8 mouse cellular contexts compared by ENCODE assay signal in genomic region chr3:90388726-90389510, GRCm38 (mm10). TPM values are rescaled to one million over a fixed set of nuclear protein-coding genes. Genes with fewer than 3 reads are reported as not detected.
DNase-seq lines count a peak whose midpoint lies in the region; ATAC-seq and TF ChIP-seq lines count a peak whose summit lies in the region.

No protein-coding gene starts in this region.

- H3K4me3 ChIP-seq in E14TG2a.4 (replicated peaks; ENCODE audit: low read length) = peak overlapping the region; percentile 89
- H3K4me3 ChIP-seq in heart, embryonic 15.5 days = peak overlapping the region; percentile 59
- H3K4me3 ChIP-seq in limb, embryonic 10.5 days = peak overlapping the region; percentile 67
- peak overlapping the region; percentile 54 for H3K4me3 ChIP-seq in midbrain, embryonic 11.5 days (ENCODE audit: low read depth, low read length)

- ATAC-seq in heart, embryonic 15.5 days (replicated peaks; ENCODE audit: insufficient number of reproducible peaks, insufficient read depth, low FRiP score, low read depth) = peak; percentile 47
- ATAC-seq in midbrain, embryonic 11.5 days (ENCODE audit: low FRiP score) = peak; percentile 76

- peaks cover 76% of the 10 kb centered on the region for H3K36me3 ChIP-seq in E14TG2a.4 (ENCODE audit: insufficient read depth, low read length)
- peaks cover 29% of the 10 kb centered on the region for H3K36me3 ChIP-seq in heart, embryonic 15.5 days
- peaks cover 71% of the 10 kb centered on the region for H3K36me3 ChIP-seq in limb, embryonic 10.5 days
- H3K36me3 ChIP-seq in midbrain, embryonic 11.5 days (ENCODE audit: control insufficient read depth, insufficient read depth, low read length) = peaks cover 19% of the 10 kb centered on the region

- peak overlapping the region; percentile 92 for H3K4me2 ChIP-seq in heart, embryonic 15.5 days
- peak overlapping the region; percentile 97 for H3K4me2 ChIP-seq in midbrain, embryonic 11.5 days

- no peak for TF ChIP-seq CTCF in E14TG2a.4 (conservative IDR thresholded peaks at IDR 0.05; ENCODE audit: low read length)

- H3K4me1 ChIP-seq in E14TG2a.4 (replicated peaks; ENCODE audit: low read depth, low read length) = peaks cover 82% of the 10 kb centered on the region
- H3K4me1 ChIP-seq in heart, embryonic 15.5 days (replicated peaks) = peaks cover 39% of the 10 kb centered on the region
- peaks cover 54% of the 10 kb centered on the region for H3K4me1 ChIP-seq in limb, embryonic 10.5 days
- H3K4me1 ChIP-seq in midbrain, embryonic 11.5 days (ENCODE audit: control insufficient read depth, insufficient read depth, low read length) = peaks cover 14% of the 10 kb centered on the region

- peak; percentile 22 for DNase-seq in cerebellum, adult 11 months
- DNase-seq in cerebellum, postnatal 4 days (ENCODE audit: low spot score in 2 of 2) = no peak
- DNase-seq in embryo, embryonic 9.5 days (ENCODE audit: extremely low spot score) = peak; percentile 82
- no peak for DNase-seq in limb, embryonic 10.5 days (ENCODE audit: low spot score)
- peak; percentile 94 for DNase-seq in midbrain, embryonic 11.5 days (ENCODE audit: low spot score, missing footprints)
- no peak for DNase-seq in layer of hippocampus, adult 9-10 months (ENCODE audit: low spot score)

- peak overlapping the region; percentile 70 for H3K27ac ChIP-seq in heart, embryonic 15.5 days
- H3K27ac ChIP-seq in limb, embryonic 10.5 days = peak overlapping the region; percentile 95
- H3K27ac ChIP-seq in midbrain, embryonic 11.5 days (ENCODE audit: low read depth, low read length) = peak overlapping the region; percentile 59

- WGBS in heart, embryonic 15.5 days = 4% methylated on average over 53 of the region's 53 CpGs
- WGBS in limb, embryonic 10.5 days = 3% methylated on average over 53 of the region's 53 CpGs
- 5% methylated on average over 49 of the region's 53 CpGs for WGBS in midbrain, embryonic 11.5 days

- no peaks in the 10 kb centered on the region for H3K9me3 ChIP-seq in E14TG2a.4 (ENCODE audit: low read length)
- no peaks in the 10 kb centered on the region for H3K9me3 ChIP-seq in heart, embryonic 15.5 days (replicated peaks)
- H3K9me3 ChIP-seq in limb, embryonic 10.5 days (replicated peaks) = no peaks in the 10 kb centered on the region
- no peaks in the 10 kb centered on the region for H3K9me3 ChIP-seq in midbrain, embryonic 11.5 days (ENCODE audit: control insufficient read depth, low read length)

- peaks cover 18% of the 10 kb centered on the region for H3K27me3 ChIP-seq in E14TG2a.4 (ENCODE audit: insufficient read depth, low read length)
- 0 out of 2 replicates have a peak, but pooled peaks cover 6% of the 10 kb centered on the region for H3K27me3 ChIP-seq in heart, embryonic 15.5 days
- no peaks in the 10 kb centered on the region for H3K27me3 ChIP-seq in limb, embryonic 10.5 days (ENCODE audit: low read depth, poor library complexity, severe bottlenecking)
- H3K27me3 ChIP-seq in midbrain, embryonic 11.5 days (ENCODE audit: control insufficient read depth, insufficient read depth, low read length) = peaks cover 2% of the 10 kb centered on the region

- H3K9ac ChIP-seq in heart, embryonic 15.5 days = peak overlapping the region; percentile 62
- H3K9ac ChIP-seq in midbrain, embryonic 11.5 days (ENCODE audit: low read length) = peak overlapping the region; percentile 77

RNA-seq across cellular contexts. Expression of gene Slc27a3, which starts 0.8 kb away (rescaled TPM):
- polyA plus RNA-seq in heart, embryonic 15.5 days (2015; fragmentation: Nextera tagmentation; extraction: Ambion mirVana) = 4.8 and 9.4 TPM in 2 replicates
- 37.4 and 41.9 TPM in 2 replicates for polyA plus RNA-seq in limb, embryonic 10.5 days (2016; fragmentation: Nextera tagmentation; extraction: Ambion mirVana)
- 9.3 and 10.0 TPM in 2 replicates for polyA plus RNA-seq in midbrain, embryonic 11.5 days (2014; fragmentation: Nextera tagmentation; extraction: Ambion mirVana)

RNA-seq across cellular contexts. Expression of gene Ints3, which starts 44.5 kb away (rescaled TPM):
- polyA plus RNA-seq in heart, embryonic 15.5 days (2015; fragmentation: Nextera tagmentation; extraction: Ambion mirVana) = 16.7 and 22.6 TPM in 2 replicates
- polyA plus RNA-seq in limb, embryonic 10.5 days (2016; fragmentation: Nextera tagmentation; extraction: Ambion mirVana) = 53.3 and 53.5 TPM in 2 replicates
- 34.4 and 34.7 TPM in 2 replicates for polyA plus RNA-seq in midbrain, embryonic 11.5 days (2014; fragmentation: Nextera tagmentation; extraction: Ambion mirVana)

Comparison
In these comparisons a context has a peak if more than half of its experiments do, and no peak if none do; other contexts are left out.
1. DNase-seq: peak in cerebellum, adult 11 months (single experiment), embryo, embryonic 9.5 days (single experiment) and midbrain, embryonic 11.5 days (single experiment); none in cerebellum, postnatal 4 days (0 of 2), limb, embryonic 10.5 days (single experiment) and layer of hippocampus, adult 9-10 months (single experiment).
2. Peak in every context shown above with its lines, with median percentiles within 50 percentile points of each other: H3K4me3 ChIP-seq and H3K27ac ChIP-seq.